Mouse (Mus musculus) retina, postnatal 1 day (tissue): Measurements from ENCODE around the gene Ints3.

Source experiments
- DNase-seq: peaks from one replicate; pipeline ENCODE4 v3.0.0-alpha.2; 2012

Gene Ints3

GRCm38 (mm10) chr3:90443977-90444376 lies 10.6 kb upstream of the Ints3 start:
- no peak for DNase-seq

DNA sequence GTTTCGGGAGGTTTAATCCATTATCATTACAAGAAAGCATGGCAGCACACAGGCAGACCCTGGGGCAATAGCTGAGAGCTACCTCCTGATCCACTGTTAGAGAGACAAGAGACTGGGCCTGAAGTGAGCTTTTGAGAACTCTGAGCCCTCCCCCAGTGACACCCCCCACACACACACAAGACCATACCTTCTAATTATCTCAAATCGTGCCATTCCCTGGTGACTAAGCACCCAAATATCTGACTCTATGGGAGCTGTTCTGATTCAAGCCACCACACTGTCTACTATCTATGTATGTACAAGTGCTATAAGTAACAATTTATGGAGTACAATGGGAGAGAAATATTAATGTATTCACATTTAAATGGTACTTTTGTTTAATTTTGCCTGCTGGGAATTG lies 7.3 kb upstream of the Ints3 start:
- DNase-seq, result no peak

- DNase-seq, result no peak
Observed at GRCm38 (mm10) chr3:90437131-90437530, 3.7 kb upstream of the Ints3 start.

GRCm38 (mm10) chr3:90434073-90434730 lies 780 bp upstream of the Ints3 start:
- DNase-seq, result no peak

DNA sequence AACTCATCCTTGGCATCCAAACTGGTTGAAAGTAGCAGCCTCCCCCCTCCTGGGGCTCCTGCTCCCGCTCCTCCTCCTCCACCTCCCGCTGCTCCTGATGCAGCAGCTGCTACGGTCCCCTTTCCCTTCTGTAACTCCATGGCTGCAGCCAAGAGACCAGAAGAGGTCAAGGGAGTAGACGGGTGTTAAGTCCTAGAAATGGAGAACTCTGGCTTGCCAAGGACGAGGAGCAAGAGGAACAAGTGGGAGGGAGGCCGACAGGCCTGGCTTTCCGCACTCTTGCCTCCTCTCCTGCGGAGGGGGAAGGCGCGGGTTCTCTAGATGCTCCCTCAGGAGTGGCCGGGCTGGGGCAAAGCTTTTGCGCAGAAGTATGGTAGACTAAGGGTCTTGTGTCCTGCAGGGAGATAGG lies 607 bp downstream of the Ints3 start:
- peak; percentile 55 for DNase-seq

- DNase-seq, result no peak
Observed at GRCm38 (mm10) chr3:90432348-90432747, 1.1 kb downstream of the Ints3 start.

- DNase-seq, result no peak
Observed at GRCm38 (mm10) chr3:90429576-90429975, 3.8 kb downstream of the Ints3 start.

DNA sequence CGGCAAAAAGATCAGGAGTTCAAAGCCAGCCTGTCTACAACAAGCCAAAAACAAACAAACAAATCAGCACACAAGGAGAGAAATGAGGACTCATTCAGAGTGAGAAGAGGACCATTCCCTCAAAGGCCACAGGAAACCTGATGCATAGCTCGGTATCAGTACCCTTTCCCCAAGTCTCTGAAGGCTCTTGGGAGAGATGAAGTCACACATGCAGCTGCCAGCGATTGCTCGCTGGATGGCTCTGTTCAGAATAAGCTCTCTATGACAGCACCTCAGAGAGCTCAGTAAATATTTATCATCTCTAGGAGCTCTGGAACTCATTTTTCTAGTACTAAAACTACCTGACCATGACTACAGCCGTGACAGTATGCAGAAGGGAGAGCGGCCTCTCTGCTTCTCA lies 5.2 kb downstream of the Ints3 start:
- DNase-seq, result no peak

DNA sequence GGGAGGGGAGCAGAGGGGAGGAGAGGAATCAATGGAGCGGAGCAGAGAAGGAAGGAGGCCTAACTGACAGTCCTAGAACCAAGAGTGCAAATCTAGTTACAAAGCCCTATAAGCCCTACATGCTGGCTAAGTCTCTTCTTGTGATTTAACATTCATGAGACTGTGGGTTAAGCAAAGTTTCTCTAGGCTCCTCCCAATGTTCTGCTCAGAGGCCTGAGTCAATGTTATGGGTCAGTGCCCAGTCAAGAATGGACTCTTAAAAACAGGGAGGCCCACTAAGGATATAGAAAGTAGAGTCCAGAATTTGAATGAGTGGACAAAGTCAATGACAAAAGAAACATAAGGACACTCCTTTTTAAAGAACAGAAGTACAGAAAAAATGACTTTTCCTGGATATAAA lies 5.8 kb downstream of the Ints3 start:
- no peak for DNase-seq

- DNase-seq, result no peak
Observed at GRCm38 (mm10) chr3:90425499-90425898, 7.9 kb downstream of the Ints3 start.

DNA sequence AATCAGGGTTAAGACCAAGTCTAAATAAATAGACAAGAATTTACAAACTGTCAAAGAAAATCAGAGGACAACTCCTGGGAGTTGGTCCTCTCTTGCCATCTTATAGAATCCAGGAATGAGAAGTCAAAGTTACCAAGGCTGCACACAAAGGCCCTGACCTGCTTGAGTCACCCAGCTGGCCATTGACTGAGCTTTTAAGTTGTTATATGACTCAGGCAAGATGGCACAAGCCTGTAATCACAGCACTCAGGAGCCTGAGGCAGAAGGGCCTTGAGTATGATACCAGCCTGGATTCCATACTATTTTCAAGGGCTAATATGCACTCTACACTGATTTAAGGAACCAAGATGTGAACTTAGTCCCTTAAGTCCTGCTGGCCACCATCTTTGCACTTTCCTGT lies 9.9 kb downstream of the Ints3 start:
- DNase-seq, result no peak

GRCm38 (mm10) chr3:90420696-90421095 lies 12.7 kb downstream of the Ints3 start:
- no peak for DNase-seq

DNA sequence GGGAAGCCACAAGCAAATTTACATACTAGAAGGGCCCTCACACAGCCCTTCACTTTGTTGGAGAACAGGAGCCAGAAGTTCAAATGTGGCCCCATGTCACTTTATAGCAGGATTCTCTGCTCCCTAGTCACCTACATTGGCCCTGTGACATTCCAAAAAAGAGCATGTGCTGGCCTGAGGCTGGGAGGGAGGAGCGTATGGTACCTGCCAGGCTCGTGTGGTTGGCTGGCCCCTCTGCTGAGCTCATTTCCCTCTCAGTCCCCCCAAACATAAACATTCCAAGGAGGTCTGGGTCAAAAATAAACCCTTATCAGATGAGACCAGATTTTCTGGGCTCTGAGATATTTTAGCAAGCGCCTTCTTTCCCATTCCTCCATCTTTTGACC lies 20.4 kb downstream of the Ints3 start:
- DNase-seq, result no peak

DNA sequence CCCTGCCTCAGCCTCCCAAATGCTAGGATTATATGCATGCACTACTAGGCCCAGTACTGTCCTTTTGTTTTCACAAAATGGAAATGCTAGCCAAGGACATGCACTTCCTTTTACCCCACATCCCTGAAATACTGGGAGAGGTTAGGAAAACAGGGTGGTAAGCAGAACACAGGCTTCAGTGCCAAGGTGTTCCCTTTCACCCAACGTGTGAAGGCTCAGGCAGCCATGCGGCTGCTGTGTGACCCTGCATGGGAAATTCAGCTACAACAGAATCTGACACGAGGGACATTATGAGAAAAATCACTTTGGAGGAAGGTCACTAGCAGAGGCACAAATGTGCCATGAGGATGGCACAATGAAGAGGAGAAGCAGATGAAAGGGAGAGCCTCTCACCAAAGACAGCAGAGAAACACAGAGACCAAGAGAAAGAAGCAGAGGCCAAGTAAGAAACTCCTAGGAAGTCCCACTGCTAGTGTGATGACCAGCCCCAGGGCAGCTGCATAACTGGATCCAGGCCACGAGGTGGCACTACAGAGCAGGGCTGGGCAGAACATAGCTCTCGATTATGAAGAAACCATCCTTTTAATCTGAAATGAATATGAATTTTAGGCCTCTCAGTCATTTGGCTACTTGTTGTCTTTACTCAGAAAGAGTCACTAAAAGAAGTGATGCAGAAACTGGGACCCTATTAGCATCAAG lies 21.0 kb downstream of the Ints3 start:
- DNase-seq, result peak; percentile 66

DNA sequence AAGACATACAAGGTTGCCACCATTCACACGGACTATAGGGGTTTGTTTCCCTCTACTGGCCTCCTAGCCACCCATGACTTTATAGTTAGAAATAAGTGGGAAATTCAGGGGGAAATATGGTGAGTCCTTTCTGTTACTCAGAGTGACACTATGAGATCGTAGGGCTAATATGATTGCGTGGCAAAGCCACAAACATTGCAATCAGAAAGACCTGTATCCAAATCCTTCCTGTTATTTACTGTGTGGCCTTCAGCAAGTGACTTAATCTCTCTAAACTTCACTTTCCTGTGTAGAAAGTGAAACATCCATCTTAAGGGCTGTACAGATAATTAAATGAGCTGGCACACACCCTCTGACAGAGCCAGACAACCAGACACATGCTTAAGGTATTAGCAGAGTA lies 24.7 kb downstream of the Ints3 start:
- DNase-seq, result no peak

DNA sequence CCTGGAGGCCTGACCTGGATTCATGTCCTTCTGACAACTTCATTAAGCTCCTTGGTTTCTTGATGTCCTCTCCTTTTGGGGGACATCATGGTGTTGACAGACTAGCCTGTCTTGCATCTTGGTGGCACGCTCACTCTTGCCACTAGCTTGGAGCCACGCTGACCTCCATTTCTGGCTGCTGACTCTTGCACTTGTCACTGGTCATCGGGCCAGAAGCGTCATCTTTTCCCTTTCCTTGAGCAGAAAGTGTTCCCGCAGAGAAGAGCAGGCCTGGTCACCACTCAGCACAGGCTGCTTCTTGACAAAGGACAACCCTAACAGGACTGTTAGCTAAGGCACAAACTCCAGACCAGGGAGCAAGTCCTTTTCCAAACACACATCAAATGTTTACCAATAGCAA lies 27.0 kb downstream of the Ints3 start:
- no peak for DNase-seq

- no peak for DNase-seq
Observed at GRCm38 (mm10) chr3:90404609-90405008, 28.8 kb downstream of the Ints3 start.

DNA sequence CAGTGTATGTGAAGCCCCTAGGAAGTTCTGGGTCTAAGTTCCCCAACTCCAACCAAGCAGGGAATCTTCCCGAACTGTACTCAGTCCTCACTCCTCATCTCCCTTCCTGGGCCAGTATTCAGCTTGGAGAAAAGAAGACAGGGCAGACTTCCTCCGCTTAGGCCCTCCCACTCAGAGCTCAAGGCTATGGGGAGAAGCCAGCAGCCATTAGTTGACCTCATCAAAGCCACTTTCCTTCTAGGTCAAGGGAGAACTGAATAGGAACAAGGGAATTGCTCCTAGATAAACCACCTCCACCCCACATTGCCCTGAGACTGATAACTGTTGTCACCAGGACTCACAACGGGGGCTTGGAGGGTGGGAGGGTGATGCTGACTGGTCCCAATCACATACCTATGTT lies 29.3 kb downstream of the Ints3 start:
- no peak for DNase-seq

DNA sequence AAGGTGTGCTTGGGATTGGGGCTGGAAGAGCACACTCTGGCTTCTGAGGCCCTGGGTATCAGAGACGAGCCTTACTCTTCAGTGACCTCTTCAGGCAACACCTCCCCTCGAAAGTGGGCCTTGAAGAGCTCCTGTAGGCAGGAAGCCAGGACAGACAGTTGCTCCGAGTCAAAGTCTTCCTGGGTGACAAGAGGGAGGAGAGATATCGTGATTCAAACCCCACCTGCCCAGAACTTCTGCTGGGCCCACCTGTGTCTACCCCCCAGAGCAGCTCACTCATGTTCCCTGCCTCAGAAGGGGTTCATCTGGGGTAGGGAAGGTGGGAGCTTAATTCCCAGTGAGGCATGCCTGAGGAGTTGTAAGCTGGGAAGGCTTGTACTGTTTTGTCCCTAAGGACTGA lies 32.4 kb downstream of the Ints3 start:
- DNase-seq, result no peak

GRCm38 (mm10) chr3:90395629-90396028 lies 37.8 kb downstream of the Ints3 start:
- no peak for DNase-seq

DNA sequence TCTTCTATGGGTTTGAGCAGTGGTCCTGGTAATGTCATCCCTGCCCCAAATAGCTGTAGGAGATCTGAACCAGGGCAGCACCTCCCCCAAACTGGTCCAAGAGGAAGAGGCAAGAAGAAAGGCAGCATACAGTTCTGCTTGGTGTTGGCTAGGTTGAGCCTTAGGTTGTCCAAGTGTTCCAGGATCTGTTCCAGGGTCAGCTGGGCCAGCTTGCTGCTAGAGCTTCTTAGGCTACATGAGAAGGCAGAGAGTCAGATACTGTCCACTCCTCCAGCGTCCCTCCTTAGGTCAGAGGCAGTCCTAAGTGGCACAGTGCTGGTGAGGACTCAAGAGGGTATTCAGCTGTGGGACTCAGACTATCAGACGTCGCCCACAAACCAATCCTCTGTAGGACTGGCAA lies 40.8 kb downstream of the Ints3 start:
- DNase-seq, result no peak

GRCm38 (mm10) chr3:90391941-90392340 lies 41.5 kb downstream of the Ints3 start:
- no peak for DNase-seq

DNA sequence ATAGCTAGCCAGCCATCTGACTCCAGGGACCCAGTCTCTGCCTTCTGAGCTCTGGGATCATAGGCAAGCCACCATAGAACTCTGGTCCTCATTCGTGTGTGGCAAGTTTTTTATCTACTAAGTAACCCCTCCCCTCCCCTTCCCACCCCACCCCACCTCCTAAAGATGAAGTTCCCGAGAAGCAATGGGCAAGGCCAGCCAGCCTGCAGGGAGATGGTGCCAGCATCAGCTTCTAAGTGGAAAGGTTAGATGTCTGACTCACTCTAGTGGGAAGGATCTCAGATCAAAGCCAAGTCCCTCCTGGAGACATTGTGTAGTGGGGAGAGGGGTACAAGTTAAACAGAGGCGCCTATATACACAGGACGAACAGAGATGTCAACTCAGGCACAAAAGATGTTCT lies 42.4 kb downstream of the Ints3 start:
- no peak for DNase-seq

GRCm38 (mm10) chr3:90389511-90390490 lies 43.6 kb downstream of the Ints3 start, which contains the start of gene Slc27a3:
Slc27a3 (minus strand) TSS chr3:90389938.
- peak; percentile 74 for DNase-seq
